Mouse (Mus musculus): ENCODE results near the gene Rhod. TPM values are rescaled to one million over a fixed set of nuclear protein-coding genes. Genes with fewer than 3 reads are reported as not detected.
A peak's percentile ranks its signal among the peaks of the same experiment; 100 is the strongest.

Rhod gene
- polyA plus RNA-seq, 1 experiment: 1.1 TPM

GRCm38 (mm10) chr19:4438791-4439160 lies 456 bp downstream of the Rhod start:
- TF ChIP-seq POLR2A (IDR thresholded peaks at IDR 0.05; ENCODE audit: borderline replicate concordance, low read depth, low read length): no peak
- no peak; the same call in 1 of the 2 replicates for TF ChIP-seq CTCF (IDR thresholded peaks at IDR 0.05; ENCODE audit: low read depth, low read length)
- peak overlapping the region; percentile 67 for H3K4me3 ChIP-seq (ENCODE audit: insufficient read depth, low read length)
- peaks cover 27% of the 10 kb centered on the region for H3K4me1 ChIP-seq (ENCODE audit: control insufficient read depth, insufficient read depth, low read length)
- H3K27ac ChIP-seq (ENCODE audit: insufficient read depth, low read depth, low read length): no peak overlapping the region

DNA sequence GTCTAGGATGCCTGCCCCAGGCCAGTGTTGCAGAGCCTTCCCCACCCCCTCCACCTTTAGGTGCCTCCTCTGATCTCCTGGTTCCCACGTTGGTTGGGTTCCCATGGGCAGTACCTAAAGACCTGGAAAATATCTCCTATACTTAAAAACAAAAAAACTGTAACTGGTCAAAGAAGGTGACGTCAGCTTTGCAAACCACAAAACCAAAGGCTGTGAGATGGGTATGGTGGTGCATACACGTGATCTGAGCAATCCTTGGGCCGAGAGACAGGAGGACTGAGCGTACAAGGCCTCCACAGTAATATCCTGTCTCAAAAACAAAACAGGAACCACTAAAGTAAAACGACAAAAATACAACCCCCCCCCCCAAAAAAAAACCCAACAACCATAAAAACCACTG lies 1.3 kb downstream of the Rhod start:
- Histone ChIP-seq H3K27ac (ENCODE audit: insufficient read depth, low read depth, low read length) (peak overlapping the region; percentile 57), H3K4me1 (ENCODE audit: control insufficient read depth, insufficient read depth, low read length) (peaks cover 27% of the 10 kb centered on the region), H3K4me3 (ENCODE audit: insufficient read depth, low read length) (no peak overlapping the region; the same call in 1 of the 2 replicates)
- no peak for TF ChIP-seq CTCF (IDR thresholded peaks at IDR 0.05; ENCODE audit: low read depth, low read length)
- TF ChIP-seq POLR2A (IDR thresholded peaks at IDR 0.05; ENCODE audit: borderline replicate concordance, low read depth, low read length): no peak

DNA sequence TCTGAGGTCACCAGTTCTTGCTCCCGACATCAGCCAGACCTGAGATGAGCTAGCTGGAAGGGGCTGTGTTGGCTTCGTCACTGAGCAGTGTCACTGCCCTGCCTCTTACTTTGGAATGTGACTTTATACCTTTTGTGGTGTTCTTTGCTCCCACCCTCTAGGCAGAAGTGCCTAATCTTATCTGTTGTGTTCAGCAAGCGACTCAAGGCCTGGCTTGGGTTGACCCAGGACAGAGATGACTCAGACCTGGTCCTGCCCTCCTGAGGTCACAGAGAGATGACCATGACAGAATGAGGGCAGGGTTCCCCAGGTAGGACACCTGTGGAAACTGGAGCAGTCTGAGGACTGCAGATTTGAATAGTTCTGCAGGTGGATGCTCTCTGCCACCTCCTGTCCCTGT lies 3.0 kb downstream of the Rhod start:
- Histone ChIP-seq H3K4me1 (ENCODE audit: control insufficient read depth, insufficient read depth, low read length) (peaks cover 27% of the 10 kb centered on the region), H3K4me3 (ENCODE audit: insufficient read depth, low read length) (no peak overlapping the region), H3K27ac (ENCODE audit: insufficient read depth, low read depth, low read length) (no peak overlapping the region)
- no peak for TF ChIP-seq CTCF (IDR thresholded peaks at IDR 0.05; ENCODE audit: low read depth, low read length)
- TF ChIP-seq POLR2A (IDR thresholded peaks at IDR 0.05; ENCODE audit: borderline replicate concordance, low read depth, low read length): no peak

GRCm38 (mm10) chr19:4434999-4435398 lies 4.2 kb downstream of the Rhod start:
- no peak overlapping the region for H3K27ac ChIP-seq (ENCODE audit: insufficient read depth, low read depth, low read length)
- H3K4me3 ChIP-seq (ENCODE audit: insufficient read depth, low read length): no peak overlapping the region
- peaks cover 24% of the 10 kb centered on the region for H3K4me1 ChIP-seq (ENCODE audit: control insufficient read depth, insufficient read depth, low read length)
- no peak for TF ChIP-seq POLR2A (IDR thresholded peaks at IDR 0.05; ENCODE audit: borderline replicate concordance, low read depth, low read length)
- TF ChIP-seq CTCF (IDR thresholded peaks at IDR 0.05; ENCODE audit: low read depth, low read length): no peak

GRCm38 (mm10) chr19:4433756-4434155 lies 5.5 kb downstream of the Rhod start:
- peaks cover 20% of the 10 kb centered on the region for H3K4me1 ChIP-seq (ENCODE audit: control insufficient read depth, insufficient read depth, low read length)
- TF ChIP-seq CTCF (IDR thresholded peaks at IDR 0.05; ENCODE audit: low read depth, low read length): no peak
- TF ChIP-seq POLR2A (IDR thresholded peaks at IDR 0.05; ENCODE audit: borderline replicate concordance, low read depth, low read length): no peak
- H3K4me3 ChIP-seq (ENCODE audit: insufficient read depth, low read length): no peak overlapping the region
- no peak overlapping the region for H3K27ac ChIP-seq (ENCODE audit: insufficient read depth, low read depth, low read length)

DNA sequence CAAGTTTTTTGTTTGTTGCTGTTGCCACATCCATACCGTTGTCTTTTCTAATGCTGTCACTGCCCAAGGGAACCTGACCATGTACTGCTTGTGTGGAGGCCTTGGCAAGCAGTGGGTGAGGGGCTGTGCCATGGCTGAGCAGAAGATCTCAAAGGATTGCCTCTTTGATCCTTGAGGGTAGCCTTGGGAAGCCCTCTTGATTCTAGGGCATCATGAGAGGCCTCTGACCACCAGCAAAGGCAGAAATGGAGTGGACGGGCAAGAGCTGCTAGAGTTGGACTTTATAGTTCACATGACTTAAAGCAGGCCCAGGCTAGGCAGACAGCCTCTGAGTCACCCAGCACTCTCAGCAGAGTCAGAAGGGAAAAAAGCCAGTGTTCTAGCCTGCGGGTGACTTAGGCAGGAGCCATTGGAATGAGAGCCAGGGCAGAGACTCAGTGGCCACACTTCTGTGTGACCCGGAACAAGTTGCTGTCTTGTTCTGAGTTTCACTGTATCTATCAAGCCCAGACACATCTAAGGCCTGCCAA lies 9.1 kb downstream of the Rhod start:
- Histone ChIP-seq H3K4me3 (ENCODE audit: insufficient read depth, low read length) (no peak overlapping the region), H3K27ac (ENCODE audit: insufficient read depth, low read depth, low read length) (no peak overlapping the region), H3K4me1 (ENCODE audit: control insufficient read depth, insufficient read depth, low read length) (peaks cover 7% of the 10 kb centered on the region)
- TF ChIP-seq POLR2A (IDR thresholded peaks at IDR 0.05; ENCODE audit: borderline replicate concordance, low read depth, low read length) (no peak), CTCF (IDR thresholded peaks at IDR 0.05; ENCODE audit: low read depth, low read length) (no peak)

GRCm38 (mm10) chr19:4425610-4426366 lies 13.4 kb downstream of the Rhod start:
- Histone ChIP-seq H3K27ac (ENCODE audit: insufficient read depth, low read depth, low read length) (no peak overlapping the region), H3K4me3 (ENCODE audit: insufficient read depth, low read length) (no peak overlapping the region), H3K4me1 (ENCODE audit: control insufficient read depth, insufficient read depth, low read length) (peaks cover 24% of the 10 kb centered on the region)
- no peak for TF ChIP-seq POLR2A (IDR thresholded peaks at IDR 0.05; ENCODE audit: borderline replicate concordance, low read depth, low read length)
- TF ChIP-seq CTCF (IDR thresholded peaks at IDR 0.05; ENCODE audit: low read depth, low read length): peak; percentile 72

- Histone ChIP-seq H3K4me3 (ENCODE audit: insufficient read depth, low read length) (no peak overlapping the region), H3K27ac (ENCODE audit: insufficient read depth, low read depth, low read length) (no peak overlapping the region), H3K4me1 (ENCODE audit: control insufficient read depth, insufficient read depth, low read length) (peaks cover 17% of the 10 kb centered on the region)
- TF ChIP-seq CTCF (IDR thresholded peaks at IDR 0.05; ENCODE audit: low read depth, low read length): no peak
- no peak for TF ChIP-seq POLR2A (IDR thresholded peaks at IDR 0.05; ENCODE audit: borderline replicate concordance, low read depth, low read length)
Measured at GRCm38 (mm10) chr19:4423021-4423420, 16.2 kb downstream of the Rhod start.

GRCm38 (mm10) chr19:4422581-4422980 lies 16.7 kb downstream of the Rhod start:
- H3K4me1 ChIP-seq (ENCODE audit: control insufficient read depth, insufficient read depth, low read length): peaks cover 17% of the 10 kb centered on the region
- TF ChIP-seq CTCF (IDR thresholded peaks at IDR 0.05; ENCODE audit: low read depth, low read length) (no peak), POLR2A (IDR thresholded peaks at IDR 0.05; ENCODE audit: borderline replicate concordance, low read depth, low read length) (no peak)
- H3K27ac ChIP-seq (ENCODE audit: insufficient read depth, low read depth, low read length): no peak overlapping the region
- no peak overlapping the region for H3K4me3 ChIP-seq (ENCODE audit: insufficient read depth, low read length)

DNA sequence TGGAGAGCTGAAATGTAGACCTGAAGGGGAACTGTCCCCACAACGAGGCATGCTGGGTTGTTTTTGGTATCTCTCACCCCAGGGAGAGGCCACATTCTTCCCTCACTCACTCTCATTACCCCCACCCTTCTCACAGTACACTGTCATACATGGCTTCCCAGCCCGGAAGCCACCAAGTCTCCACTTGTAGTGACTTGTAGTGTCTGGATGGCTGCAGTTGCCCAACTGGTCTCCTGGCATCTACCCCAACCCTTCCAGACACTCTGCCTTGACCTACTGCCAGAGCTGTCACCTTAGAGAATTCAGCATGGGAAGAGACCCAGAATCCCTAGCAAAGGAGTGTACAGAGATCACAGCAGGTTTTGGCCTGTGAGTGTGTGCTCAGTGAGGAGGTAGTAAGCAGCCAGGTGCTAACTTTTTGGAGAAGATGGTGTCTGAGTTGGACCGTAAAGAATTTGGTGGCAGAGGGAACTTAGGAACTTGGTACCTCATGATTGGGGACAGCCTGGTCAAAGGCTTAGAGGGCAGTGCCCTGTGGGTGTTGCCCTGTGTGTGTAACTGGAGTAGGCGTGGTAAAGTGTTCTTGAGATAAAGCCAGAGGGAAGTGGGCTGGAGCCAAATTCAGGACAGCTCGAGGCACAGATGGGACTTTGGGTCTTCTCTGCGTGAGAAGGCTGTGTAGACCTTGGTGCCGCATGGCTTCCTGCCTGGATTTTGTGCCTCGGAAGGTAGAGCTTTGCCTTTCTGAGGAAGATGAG lies 18.9 kb downstream of the Rhod start:
- TF ChIP-seq POLR2A (IDR thresholded peaks at IDR 0.05; ENCODE audit: borderline replicate concordance, low read depth, low read length): no peak
- no peak for TF ChIP-seq CTCF (IDR thresholded peaks at IDR 0.05; ENCODE audit: low read depth, low read length)
- Histone ChIP-seq H3K4me1 (ENCODE audit: control insufficient read depth, insufficient read depth, low read length) (peaks cover 17% of the 10 kb centered on the region), H3K4me3 (ENCODE audit: insufficient read depth, low read length) (no peak overlapping the region), H3K27ac (ENCODE audit: insufficient read depth, low read depth, low read length) (no peak overlapping the region)

Measured in bone marrow macrophage, adult 2 months (primary cell).